Mouse (Mus musculus): ENCODE measurements at regions not wholly inside any gene's neighbourhood (a gene's known extent, or its start where the extent isn't known, plus 50 kb on each side); places are given as distances from the start of the nearest gene placed in this dataset.

DNA sequence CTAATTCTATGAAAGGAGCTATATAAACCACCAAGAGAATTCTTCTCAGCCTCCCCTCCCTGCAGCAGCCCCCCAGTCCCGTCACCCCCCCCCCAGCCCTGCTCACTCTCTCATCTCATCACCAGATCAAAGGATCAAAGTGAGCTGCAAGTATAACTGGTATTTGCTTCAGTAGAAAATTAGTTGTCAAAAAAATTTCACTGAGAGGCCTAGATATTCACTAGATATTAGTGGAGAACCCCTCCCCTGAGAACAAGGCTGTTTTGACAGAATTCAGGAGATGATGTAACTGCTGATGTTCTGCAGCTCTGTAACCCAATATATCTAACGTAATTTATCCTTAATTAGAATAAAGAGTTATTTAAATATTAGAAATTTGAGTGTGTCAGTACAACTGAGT is 124.2 kb upstream of the Slitrk2 start:
- no peak for DNase-seq

DNA sequence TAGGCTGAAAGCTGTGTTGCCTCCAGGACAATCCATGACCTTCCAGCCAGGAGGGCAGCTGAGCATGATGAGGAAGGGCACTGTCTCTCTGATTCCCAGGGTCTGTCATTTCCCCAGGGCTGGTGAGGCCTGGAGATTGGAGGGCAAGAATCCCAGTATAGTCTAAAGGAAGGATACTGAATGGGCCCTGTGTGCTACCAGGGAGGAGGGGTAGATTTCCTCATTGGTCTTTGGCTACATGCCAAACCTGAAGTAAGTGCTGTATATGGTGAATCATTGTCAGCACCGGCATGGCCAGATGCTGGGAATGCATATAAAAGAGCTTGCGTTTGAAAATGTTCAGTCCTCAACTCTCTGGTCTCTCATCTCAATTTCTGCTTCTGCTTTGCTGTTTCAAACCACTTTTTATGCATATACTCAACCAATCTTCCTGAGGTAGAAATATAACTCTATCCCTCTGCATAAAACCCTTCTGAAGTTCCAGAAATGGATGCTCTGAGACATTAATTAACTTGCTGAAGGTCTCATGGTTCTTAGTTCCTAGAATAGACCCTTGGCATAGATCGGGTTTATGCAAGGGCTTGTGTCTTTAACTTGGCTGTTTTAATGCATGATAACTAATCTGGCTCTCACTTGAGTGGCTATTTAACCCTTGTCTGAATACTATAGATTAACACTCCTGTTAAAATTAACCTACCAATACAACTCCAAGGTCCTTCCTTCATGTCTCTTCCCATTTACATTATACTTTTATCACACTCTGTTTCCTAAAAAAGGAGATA is 122.1 kb upstream of the Slitrk2 start:
- no peak for DNase-seq

DNA sequence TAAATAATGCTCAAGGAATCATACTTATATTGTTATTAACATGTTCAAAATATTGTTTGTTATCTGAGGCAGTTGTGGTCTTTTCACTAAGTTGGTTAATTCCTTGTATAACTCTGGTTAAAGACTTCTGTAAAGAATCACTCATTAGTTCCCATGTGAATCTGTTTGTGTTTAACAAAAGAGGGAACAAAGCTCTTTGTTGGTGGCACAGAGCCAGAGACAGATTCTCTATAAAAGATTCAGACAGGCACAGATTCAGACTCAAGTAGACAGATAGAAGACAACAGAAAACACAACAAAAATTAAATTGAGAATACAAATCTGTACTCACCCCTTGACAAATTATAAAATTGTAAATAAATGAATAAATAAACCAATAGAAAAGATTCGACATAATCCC is 120.2 kb upstream of the Slitrk2 start:
- no peak for DNase-seq

DNA sequence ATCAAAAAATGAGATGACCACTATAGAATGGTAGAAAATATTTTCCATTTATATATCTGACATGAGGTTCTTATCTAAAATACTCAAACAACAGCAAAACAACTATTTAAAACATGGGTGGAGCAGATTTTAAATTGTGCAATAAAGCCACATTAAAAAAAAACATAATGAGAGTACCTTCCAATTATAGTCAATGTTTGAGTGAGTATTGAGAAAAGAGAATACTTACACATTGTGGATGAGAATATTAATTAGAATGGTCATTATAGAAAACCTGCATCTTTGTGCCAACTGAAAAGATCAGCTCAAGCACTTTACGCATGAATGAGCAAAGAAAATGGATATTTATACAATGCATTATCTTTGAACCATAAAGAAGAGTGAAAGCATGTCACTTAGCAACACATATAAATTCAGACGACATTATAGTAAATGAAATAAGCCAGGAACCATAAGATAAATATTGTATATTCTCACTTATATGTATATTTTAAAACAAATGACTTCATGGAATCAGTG is 105.1 kb upstream of the Slitrk2 start:
- no peak for DNase-seq

DNA sequence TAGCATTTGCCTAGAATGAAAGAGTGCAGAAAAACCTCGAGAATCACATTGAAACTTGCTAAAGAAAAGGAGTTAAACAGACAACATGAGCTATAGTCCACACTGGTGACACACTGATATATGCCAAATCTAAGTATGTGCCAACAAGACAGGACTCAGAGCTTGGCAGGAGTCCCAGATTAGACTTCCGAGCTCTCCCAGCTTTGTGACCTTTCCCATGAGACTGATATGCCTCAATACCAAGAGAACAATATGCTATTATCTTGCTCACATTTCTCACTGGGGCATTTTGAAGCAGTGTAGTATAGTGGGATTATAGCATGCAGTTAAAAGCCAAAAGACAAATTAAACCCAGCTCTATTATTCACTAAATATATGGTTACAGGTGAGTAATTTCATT is 94.6 kb upstream of the Slitrk2 start:
- peak; percentile 21 to 26 for DNase-seq

Data from heart, adult 18-20 months (tissue).